Mouse (Mus musculus): ENCODE results near the gene Gm49325.

DNA sequence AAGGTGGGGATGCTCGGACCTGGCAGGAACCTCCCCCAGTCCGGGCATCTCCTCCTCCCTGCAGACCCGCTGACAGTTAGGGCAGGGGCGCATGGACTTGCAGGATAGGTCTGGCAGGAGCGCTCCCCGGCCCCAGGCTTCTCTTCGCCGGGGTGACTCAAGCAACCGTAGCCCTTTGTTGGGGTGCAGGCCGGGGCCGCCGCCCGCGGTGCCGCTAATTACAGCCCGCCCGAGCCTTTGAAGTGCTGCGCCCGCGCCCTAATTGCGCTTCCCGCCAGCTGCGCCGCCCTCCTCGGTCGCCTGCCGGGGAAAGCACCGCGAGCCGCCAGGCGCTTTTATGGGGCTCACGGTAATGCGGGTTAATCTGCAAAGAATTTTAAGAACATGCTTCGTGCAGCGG, 71.6 kb downstream of the Gm49325 start:
- no peak for TF ChIP-seq EP300 (IDR thresholded peaks at IDR 0.05)
- no peak for TF ChIP-seq CTCF (IDR thresholded peaks at IDR 0.05)

Data from lung, postnatal 0 days (tissue).